Mouse (Mus musculus): ENCODE results near the gene Cers5.

- TF ChIP-seq EP300 (IDR thresholded peaks at IDR 0.05; ENCODE audit: insufficient read depth, low read depth, low read length) (no peak), POLR2A (IDR thresholded peaks at IDR 0.05; ENCODE audit: insufficient read depth, low read depth, low read length) (no peak), CTCF (IDR thresholded peaks at IDR 0.05) (no peak)
Measured at GRCm38 (mm10) chr15:99805673-99806072, 33.0 kb upstream of the Cers5 start.

All from heart, adult 2 months (tissue).